Mouse (Mus musculus) lung, adult 2 months (tissue): ENCODE data around the gene Dctn2. TPM values are rescaled to one million over a fixed set of nuclear protein-coding genes. Genes with fewer than 3 reads are reported as not detected.
A peak's percentile ranks its signal among the peaks of the same experiment; 100 is the strongest.
"Not testable (repeated sequence)": the region's sequence is repeated elsewhere in the genome, so short reads cannot be mapped to it uniquely, and the experiment has no call there.

Source experiments
- DNase-seq: peaks from one replicate; pipeline ENCODE4 v3.0.0; 2022
- H3K4me1 ChIP-seq: fragments of 200-500 bp; 2 replicates; pipeline ENCODE4 v1.6.1; 2011; ENCODE audit warnings: low read length; ENCODE audit not compliant: control insufficient read depth, insufficient read depth
- H3K4me3 ChIP-seq: fragments of 200-500 bp; replicated peaks from 2 replicates; pipeline ENCODE3; 2011; ENCODE audit warnings: low read depth, mild to moderate bottlenecking, control low read depth, low read length; ENCODE audit errors: extremely low read depth
- CTCF ChIP-seq: fragments of 200-500 bp; IDR thresholded peaks from 2 replicates; pipeline ENCODE4 v1.5.1; 2011; ENCODE audit warnings: mild to moderate bottlenecking, low read length, control low read depth; ENCODE audit not compliant: insufficient read depth
- POLR2A ChIP-seq: fragments of 200-500 bp; IDR thresholded peaks from 2 replicates; pipeline ENCODE4 v1.6.1; 2011; ENCODE audit warnings: low read depth, mild to moderate bottlenecking, control low read depth, low read length, borderline replicate concordance; ENCODE audit errors: extremely low read depth
- WGBS: fragments of 180-500 bp; shearing (Covaris S2); methylation state at CpG from one replicate; pipeline ENCODE4 v1.1.7; 2018; 5-methylcytosine and 5-hydroxymethylcytosine counted together
- polyA plus RNA-seq: library from polyadenylated mRNA; depleted of rRNA; stranded (reverse); fragments of >200 nt; gene quantifications from 2 replicates; pipeline ENCODE4 v1.2.3, GENCODE M21; 2012

Dctn2 gene
- polyA plus RNA-seq, 1 experiment = 178 TPM

DNA sequence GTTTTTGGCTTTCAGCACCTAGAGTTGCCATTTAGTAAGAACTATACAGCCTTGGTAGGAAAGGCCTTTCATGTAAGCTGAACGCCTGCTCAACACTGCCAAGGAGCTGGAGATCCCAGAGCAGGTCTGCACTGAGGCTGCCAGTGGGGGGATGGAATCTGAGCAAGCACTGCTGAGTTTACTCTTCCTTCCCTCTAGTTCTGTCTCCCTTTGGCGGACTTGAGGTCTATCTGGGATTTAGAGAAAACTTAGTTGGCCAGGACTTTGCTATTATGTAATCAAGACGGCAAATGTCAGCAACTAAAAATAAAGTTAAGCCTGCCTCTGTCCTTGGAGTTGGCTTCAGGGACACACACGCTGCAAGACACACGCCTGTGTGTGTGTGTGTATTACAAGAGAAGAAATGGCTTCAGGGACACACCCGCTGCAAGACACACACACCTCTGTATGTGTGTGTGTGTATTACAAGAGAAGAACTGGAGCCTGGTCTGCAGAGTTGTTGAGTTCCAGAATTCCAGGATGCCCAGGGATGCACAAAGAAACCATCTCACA is 26.9 kb downstream of the Dctn2 start:
- TF ChIP-seq CTCF (no peak), POLR2A (no peak)
- no peak overlapping the region for H3K4me3 ChIP-seq
- DNase-seq = no peak
- 40% methylated on average over 6 of the region's 6 CpGs for WGBS
- H3K4me1 ChIP-seq = peaks cover 11% of the 10 kb centered on the region

DNA sequence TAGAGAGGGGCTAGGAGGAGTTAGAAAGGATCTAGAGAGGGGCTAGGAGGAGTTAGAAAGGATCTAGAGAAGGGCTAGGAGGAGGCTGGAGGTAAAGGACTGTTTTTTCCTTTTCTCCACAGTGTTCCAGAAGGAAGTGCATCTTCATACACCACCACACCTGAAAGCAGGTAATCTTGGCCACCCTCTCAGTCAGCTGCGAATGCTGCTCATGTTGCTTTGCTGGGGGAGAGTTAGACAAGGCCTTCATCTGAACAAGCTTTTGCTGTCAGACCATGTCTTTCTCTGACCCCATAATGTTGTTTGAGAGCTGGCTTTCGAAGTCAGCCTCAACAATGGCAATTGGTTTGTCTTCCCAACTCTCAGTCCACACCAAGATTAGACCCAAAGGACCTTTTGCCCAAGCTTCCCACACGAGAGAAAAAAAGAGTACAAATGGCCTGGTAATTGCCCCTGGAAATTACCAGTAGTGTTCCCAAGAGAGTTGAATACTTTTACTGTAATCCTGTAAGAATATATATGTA is 27.5 kb downstream of the Dctn2 start:
- Histone ChIP-seq H3K4me1 (peaks cover 11% of the 10 kb centered on the region), H3K4me3 (no peak overlapping the region)
- 79% methylated on average over 3 of the region's 3 CpGs for WGBS
- DNase-seq = no peak
- no peak for TF ChIP-seq POLR2A
- no peak for TF ChIP-seq CTCF

DNA sequence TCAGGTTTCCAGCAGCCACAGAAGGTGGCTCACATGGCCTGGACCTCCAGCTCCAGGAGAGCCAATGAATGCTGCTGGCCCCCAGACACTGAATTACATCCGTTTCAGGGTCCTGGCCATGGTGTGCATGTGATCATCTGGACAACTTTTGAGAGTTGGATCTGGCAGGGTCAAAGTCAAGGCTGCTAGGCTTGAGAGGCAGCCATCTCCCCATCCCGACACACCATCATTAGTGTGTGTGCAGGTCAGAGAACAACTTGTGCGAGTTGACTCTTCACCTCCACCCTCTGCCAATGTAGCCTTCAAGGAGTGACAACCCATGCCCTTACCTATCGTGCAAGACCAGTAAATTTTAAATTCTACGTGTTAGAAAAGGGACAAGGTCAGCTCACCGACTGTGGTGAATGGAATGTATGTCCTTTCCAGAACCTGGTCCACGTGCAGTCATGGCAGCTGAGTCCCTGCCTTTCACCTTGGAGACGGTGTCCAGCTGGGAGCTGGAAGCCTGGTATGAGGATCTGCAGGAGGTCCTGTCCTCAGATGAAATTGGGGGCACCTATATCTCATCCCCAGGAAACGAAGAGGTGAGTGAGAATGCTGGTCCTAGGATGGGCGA is 28.8 kb downstream of the Dctn2 start:
- no peak overlapping the region for H3K4me3 ChIP-seq
- H3K4me1 ChIP-seq = peaks cover 7% of the 10 kb centered on the region
- WGBS = 86% methylated on average over 10 of the region's 10 CpGs
- no peak for DNase-seq
- TF ChIP-seq CTCF = no peak
- TF ChIP-seq POLR2A = no peak

DNA sequence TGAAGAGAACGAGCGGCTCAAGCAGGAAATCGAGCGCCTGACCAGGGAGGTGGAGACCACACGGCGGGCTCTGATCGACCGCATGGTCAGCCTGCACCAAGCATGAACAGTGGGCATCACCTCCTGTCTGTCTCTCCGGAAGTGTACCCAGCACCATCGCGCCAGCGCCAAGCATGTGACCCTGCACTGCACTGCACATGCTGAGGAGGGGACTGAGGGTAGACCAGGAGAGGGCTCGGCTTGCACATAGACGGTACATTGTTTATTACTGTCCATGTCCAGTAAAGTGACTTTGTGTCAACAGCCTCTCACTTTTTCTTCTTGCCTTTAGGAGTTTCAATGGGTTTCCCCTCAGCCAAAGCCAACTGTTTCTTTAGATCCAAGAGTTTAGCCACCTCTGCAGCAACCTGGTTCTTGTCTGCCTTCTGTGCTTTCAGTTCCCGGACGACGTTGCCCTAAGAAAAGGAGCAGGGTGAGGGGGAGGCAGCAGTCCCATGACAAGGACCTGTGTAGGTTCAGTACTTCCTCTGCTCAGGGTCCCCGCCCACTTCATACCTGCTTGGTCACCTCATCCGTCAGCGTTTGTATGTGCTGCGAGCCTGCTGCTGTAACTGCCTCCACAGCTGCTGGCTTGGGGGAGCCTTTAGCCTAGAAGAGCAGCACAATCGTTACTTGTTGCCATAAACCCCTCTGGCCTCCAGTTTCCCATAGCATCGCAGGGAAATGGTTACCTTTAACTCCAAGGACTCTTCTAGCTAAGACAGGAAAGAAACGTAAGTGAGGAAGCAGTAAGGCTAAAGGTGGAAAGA is 30.0 kb downstream of the Dctn2 start:
- DNase-seq = no peak
- H3K4me1 ChIP-seq = peaks cover 7% of the 10 kb centered on the region; the same call in 1 of the 2 replicates
- TF ChIP-seq POLR2A = no peak
- no peak for TF ChIP-seq CTCF
- WGBS = 77% methylated on average over 24 of the region's 24 CpGs
- H3K4me3 ChIP-seq = no peak overlapping the region

DNA sequence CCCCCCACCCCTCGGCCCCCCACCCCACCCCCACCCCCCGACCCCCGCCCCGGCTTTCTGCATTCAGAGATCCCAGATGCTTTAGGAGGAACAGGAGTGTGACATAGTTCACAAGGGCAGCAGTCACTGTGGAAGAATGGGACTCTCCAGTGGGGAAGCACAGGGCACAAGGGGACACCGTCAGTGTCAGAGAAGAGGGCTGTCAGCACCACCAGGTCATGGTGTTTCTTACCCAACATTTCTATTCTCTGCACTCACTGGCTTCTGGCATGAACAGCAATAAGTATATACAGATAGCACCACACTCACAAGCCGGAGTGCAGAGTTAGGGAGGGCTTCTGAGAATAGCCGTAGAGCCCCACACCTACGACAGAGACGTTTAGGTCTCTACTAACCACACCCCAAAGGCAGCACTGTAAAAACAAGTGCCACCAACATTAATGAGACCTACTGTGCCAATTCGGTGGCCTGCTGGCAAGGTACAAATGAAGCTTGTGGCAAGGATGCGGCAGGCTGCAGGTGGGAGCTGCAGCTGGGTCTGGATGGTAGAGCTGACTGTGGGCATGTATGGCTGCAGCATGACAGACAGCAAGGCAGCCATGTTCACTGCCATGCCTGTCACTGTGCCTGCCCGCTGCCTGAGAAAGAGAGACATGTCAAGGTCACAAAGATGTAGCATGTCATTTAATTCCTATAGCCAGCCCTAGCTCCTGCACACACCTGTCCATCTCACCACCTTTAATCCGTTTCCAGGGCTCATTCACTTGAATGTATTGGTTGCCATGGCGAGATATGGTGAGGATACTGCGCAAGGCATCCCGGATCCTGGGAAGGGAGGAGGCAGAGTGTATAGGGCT is 31.1 kb downstream of the Dctn2 start:
- H3K4me1 ChIP-seq = 0 out of 2 replicates have a peak, but pooled peaks cover 2% of the 10 kb centered on the region
- no peak for DNase-seq
- no peak overlapping the region for H3K4me3 ChIP-seq
- 88% methylated on average over 16 of the region's 16 CpGs for WGBS
- TF ChIP-seq POLR2A (no peak), CTCF (no peak)

DNA sequence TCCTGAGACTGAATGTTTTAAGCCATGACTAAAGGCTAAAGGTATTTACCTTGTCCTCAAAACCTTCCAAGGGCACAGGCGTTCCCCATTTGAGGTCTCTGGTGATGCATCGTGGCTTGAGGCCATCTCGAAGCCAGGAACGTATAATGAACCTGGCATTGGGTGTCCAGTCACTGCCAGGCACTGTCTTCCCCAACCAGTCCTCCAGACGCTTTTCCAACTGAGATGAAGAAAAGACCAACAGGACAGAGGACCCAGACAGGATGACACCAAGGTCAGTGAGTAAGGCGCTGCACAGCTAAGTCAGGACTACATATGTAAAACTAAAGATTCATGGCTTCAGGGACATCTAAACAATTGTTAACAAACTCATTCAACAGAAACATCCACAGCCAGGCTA is 34.2 kb downstream of the Dctn2 start:
- TF ChIP-seq POLR2A (no peak), CTCF (no peak)
- no peaks in the 10 kb centered on the region for H3K4me1 ChIP-seq
- DNase-seq = no peak
- 90% methylated on average over 6 of the region's 6 CpGs for WGBS
- H3K4me3 ChIP-seq = no peak overlapping the region

DNA sequence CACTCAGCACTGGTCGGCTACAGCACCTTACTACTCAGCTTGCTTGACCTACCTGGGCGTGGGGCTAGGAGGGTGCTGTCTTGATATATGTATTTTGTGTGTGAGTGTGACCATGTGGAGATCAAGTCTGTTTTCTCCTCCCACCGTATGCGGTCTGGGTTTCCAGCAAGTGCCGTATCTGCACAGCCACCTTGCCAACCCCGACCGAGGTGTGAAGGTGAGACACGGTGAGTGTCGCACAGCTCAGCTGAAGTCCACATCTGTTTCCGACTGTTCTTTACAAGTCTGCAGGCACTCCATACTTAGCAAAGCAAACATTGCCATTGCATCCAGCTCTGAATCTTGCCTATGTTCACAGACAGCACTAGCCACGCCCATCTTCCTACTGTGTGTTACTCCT is 37.0 kb downstream of the Dctn2 start:
- no peaks in the 10 kb centered on the region for H3K4me1 ChIP-seq
- 90% methylated on average over 11 of the region's 11 CpGs for WGBS

DNA sequence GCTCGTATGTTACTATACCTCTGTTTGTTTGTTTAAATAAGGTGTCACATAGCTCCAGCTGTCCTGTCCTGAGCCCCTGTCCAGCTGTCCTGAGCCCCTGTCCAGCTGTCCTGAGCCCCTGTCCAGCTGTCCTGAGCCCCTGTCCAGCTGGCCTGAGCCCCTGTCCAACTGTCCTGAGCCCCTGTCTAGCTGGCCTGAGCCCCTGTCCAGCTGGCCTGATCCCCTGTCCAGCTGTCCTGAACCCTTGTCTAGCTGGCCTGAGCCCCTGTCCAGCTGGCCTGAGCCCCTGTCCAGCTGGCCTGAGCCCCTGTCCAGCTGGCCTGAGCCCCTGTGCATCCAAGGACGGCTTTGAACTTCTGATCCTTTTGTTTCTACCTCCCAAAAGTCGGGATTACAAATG is 43.0 kb downstream of the Dctn2 start:
- 72% methylated on average over 3 of the region's 3 CpGs for WGBS
- H3K4me3 ChIP-seq, H3K4me1 ChIP-seq, DNase-seq: not testable (repeated sequence)

More for the DNA sequence above, 37.0 kb downstream of the Dctn2 start:
- no peak overlapping the region for H3K4me3 ChIP-seq
- TF ChIP-seq POLR2A = no peak
- no peak for TF ChIP-seq CTCF
- DNase-seq = no peak

DNA sequence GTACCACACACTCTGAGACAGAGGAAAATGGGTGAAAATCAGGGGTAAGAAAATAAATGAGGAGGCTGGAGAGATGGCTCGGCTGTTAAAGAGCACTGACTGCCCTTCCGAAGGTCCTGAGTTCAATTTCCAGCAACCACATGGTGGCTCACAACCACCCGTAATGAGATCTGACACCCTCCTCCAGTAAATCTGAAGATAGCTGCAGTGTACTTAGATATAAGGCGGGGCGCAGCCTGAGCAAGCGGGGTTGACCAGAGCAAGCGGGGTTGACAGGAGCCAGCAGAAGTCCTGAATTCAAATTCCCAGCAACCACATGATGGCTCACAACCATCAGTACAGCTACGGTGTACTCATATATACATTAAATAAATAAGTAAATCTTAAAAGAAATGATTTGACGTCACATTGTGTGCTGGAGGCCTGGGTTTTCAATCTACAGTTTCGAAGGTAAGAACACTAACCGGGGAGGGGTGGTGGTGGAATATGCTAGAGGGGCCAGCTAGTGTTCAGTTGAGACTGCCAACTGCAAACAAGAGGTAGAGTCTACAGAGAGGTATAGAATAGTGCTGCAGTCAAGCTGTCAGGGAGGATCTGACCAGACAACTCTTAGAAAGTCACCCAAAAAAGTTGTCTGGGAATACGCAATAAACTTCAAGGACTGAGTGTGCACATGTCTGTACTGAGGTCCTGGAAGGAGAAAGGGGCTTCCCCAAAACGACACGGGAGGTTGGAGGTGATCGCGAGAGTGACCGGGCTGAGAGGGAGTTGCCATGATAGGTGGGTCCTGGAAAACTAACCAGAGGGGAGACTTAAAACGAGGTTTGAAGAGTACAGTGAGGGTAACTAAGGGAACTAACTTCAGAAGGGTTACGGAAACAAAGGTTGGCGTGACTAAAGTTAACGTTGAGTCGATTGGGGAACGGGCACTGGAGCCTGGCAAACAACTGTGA is 44.6 kb downstream of the Dctn2 start:
- TF ChIP-seq POLR2A = no peak; the same call in 1 of the 2 replicates
- TF ChIP-seq CTCF = no peak
- H3K4me3 ChIP-seq = peak overlapping the region; percentile 92
- H3K4me1 ChIP-seq = peaks cover 2% of the 10 kb centered on the region; the same call in 1 of the 2 replicates
- no peak for DNase-seq
- 33% methylated on average over 23 of the region's 23 CpGs for WGBS
